Mouse (Mus musculus) CD4-positive helper T cell, adult 2 months (primary cell): Measurements from ENCODE around the gene Kitl.

Experiments
- DNase-seq: peaks from one replicate; pipeline ENCODE4 v3.0.0-alpha.2; 2012; ENCODE audit warnings: low read depth, missing footprints, low spot score

Kitl gene

DNA sequence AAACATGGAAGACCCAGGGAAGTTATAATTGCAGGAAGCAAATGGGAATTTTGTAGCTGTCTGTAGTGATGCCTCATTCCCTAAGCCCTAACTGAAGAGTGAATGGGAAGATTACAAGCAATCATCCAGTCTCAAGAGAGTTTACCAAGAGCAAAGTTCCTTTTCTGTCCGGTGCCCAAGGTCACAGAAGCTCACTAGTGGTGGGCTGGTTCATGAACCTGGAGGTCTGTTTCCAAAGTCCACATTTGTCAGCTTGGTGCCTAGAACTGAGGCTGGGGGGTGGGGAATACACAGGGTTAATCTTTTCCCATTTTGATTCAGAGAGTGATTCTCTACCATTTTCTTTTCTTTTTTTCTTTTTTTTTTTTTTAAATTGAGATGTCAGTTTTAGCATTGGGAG lies 11.3 kb downstream of the Kitl start:
- DNase-seq = no peak

DNA sequence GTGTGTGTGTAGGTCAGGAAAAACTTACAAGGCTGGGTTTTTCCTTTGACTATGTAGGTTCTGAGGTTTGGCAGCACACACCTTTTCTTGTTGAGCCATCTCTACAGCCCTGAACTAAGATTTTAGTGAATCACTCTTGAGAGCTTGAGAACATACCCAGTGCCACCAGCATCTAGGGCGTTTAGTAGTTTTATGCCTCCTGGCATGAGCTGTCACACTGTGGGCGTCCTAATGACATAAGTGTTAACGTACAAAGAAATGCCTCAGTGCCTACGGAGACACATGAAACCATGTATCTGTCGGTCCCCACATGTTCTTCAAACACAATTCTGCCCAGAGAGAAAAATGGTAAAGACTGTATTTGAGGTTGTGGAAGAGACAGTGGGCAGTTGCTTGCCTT lies 15.0 kb downstream of the Kitl start:
- no peak for DNase-seq

DNA sequence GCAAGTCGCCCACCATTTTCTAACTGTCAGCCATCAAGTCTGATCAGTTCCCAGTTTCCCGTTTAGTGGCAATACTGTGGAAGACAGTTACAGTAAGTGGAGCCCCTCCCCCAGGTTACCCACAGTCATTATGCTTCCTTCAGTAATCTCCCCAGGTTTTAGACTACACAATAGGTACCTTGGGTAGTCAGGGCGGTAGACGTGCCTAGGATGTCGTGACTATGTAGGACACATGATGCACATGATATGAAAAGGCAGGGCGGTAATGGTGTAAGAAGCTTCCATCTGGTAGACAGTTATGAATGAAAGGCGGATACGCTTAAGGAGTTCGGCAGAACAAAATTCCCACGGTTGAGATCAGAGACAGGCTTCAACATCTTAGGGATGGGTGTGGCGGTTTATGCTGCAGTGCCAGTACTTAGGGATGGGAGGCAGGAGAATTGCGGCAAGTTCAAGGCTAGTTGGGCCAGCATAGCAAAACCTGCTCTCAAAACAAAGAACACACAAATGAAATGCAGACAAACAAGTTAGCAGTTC lies 15.6 kb downstream of the Kitl start:
- no peak for DNase-seq

DNA sequence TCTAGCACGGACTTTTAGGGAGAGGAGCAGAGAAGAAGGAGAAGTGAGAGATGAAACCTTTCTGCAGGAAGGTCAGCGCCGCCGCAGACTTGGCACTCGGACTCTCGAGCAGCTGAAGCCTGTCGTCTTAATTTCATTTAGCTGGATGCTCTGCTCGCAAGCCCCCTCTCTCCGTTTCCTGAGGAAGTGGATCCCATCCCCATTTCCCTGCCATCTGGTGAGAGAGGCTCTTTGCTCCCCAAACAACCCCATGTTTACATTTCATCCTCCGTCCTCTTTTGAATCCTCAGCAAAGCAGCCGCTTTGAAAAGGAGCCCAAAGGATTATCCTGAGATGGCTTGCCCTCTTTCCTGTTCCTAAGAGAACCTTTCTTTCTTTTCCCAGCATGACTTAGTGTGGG lies 16.2 kb downstream of the Kitl start:
- DNase-seq = no peak

DNA sequence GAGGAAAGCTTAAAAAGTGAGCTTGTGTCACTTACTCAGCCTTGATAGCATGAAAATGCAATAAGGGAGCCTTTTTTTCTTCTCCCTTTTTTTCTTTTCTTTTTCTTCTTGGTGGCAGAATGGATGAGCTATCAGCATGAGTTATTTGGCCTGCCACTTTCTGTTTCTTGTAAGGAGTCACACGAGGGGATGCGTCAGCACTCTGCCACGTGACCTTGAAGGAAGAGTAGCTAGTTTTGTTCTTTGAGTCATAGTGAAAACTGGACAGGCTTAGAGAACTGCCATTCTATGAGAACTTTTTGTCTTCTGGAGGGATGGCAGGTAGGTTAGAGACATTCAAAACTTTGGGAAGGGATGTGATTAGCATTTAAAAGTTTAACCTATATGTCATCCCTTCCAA lies 17.1 kb downstream of the Kitl start:
- DNase-seq = peak; percentile 10

DNA sequence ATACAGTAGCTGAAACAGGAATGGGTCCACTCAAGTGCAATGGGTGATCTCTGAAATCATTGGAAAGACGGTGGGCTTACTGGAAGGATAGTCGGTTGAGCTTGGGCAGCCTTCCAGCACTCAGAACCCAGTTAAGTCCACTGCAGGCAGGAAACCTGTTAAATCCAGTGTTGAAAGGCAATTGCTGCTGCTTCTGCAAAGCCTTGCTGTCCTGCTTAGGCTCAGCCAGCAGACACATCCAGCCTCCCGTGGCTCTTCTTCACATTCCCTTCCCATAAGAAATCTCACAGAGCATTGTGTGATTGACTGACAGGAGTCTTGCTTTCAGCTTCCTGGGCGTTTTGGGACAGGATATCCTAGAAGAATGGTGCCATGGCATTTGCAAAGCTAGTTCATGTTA lies 20.6 kb downstream of the Kitl start:
- no peak for DNase-seq

DNA sequence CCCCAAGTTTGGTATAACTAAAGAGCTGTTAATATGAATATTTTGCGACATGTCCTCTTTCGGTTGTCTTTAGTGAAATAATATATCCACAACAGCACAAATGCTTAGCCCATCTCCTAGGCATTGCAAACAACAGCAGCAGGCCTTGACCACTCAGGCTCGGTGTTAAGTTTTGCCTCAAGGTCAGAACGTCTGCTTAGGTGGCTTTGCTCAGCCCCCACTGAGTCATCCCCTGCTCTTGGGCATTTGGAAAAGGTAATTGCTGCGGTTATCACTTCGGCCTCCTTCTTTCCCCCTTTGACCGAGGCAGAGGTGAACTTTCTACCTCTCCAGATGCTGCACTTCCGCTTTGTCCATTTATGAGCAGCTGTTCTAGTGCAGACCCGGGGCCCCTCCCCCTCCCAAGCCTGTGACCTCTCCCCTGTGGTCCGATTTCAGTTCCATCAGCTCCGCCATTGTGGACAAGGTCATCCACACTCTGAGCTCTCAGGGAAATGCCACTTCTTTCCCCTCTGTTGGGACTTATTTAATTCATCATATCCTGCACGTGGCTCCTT lies 23.0 kb downstream of the Kitl start:
- no peak for DNase-seq

DNA sequence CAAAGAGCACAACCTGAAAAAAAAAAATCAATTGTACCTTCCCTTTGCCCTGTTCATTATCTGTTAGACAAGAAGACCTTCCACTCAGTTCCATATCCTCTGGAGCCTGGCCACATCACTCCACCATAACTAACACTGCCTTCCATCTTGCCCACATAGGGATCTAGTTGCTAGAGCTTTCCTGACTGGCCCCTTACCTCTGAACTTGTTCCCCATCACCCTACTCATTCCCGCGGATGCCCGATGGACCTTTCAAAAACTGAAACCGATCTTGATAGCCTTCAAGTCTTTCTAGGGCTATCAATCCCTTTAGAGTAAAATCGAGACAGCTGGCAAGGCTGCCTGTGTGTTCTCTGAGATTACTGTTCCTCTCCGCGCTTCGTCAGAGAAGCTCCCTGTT lies 23.6 kb downstream of the Kitl start:
- no peak for DNase-seq

DNA sequence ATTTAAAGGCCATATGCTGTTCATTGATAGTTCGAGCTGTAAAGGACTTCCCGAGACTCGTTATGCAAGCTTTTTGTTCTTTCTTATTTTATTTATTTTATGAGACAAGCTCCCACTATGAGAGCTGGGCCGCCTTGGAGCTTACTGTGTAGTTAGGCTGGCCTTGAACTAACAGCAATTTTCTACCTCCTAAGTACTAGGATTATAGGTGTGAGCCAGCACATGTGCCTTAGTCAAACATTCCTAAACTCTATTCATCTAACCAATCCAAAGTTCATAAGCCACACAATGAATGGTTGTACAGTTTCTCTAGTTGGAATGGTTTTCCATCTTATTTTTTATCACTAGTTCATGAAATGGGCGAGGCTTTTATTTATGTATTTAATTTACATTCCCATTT lies 28.3 kb downstream of the Kitl start:
- no peak for DNase-seq

DNA sequence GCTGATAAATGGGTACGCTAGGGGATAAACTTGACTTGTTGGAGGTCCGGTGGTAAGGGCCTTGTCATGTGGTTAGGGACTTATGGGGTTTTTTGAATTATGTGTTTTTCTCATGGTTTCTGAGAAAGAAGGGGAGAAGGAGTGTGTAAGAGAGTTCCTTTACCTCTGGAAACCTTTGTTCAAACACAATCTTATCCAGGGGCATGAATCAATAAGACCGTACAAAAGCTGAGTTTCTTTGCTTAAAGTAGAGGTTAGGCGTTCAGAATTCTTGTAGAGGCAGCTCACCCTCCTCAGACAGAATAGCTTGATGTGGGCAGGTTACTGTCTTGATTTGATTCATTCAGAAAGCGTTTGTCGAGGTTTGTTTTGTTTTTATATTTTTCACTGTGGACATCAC lies 28.7 kb downstream of the Kitl start:
- DNase-seq = no peak

DNA sequence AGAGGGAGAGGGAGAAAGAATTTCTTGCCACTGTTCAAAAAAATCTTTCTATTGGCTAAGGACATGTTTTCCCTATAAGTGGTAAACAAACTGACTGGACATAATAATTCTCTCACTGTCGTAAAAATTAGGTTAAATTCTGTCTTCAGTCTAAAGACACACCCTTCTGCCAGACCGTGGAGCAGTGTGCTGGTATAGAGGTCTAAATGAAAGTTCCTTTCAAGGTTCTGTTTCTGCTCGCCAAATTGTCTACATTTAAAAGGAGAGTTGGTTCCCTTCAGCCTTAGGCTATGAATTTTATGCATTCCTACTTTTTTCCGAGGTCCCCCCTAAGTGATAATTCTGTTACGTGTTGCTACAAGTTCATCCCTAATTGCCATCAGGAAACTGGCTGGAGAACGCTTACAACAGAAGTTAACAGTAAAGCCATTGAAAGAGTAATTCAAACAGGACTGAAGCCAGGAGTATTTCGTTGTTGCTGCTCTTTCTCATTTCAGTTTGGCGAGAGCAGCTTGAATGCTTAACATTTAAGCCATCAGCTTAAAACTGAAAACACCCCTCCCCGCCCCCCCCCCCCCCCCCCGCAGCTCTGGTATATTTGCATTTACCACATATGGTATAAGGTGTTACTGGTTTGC lies 35.8 kb downstream of the Kitl start:
- no peak for DNase-seq

DNA sequence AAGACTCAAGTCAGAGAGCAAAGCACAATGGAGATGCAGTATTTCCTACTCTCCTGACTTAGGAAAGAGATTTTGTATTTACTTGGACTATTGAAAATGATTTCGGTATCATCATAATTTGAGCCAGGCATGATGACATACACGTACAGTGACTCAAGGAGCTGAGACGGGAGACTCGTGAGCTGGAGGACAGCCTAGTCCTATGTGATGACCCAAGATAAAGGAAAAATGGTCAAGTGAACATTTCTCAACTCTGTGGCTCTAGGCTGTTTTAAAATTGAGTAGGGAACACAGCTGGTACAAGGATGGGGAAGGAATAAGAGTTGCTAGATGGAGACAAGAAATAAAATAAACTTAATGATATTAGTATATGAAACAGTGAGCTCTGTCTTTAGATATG lies 37.0 kb downstream of the Kitl start:
- DNase-seq = no peak

DNA sequence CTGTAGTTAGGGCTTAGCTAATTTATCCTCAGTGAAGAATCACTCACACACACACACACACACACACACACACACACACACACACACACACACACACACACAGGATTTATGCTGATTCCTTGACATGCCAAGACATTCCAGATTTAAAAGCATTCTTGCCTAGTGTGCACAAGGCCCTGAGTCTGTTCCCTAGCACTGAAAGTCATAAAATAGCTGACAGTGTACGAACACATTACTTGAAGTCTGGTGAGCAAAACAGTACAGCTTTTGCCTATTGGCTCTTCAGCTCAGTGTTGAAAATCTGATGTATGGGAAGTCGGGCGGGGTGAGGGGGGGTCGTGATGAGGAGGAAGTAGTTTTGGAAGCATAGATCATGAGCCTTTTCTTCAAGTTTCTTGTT lies 37.5 kb downstream of the Kitl start:
- DNase-seq = no peak

DNA sequence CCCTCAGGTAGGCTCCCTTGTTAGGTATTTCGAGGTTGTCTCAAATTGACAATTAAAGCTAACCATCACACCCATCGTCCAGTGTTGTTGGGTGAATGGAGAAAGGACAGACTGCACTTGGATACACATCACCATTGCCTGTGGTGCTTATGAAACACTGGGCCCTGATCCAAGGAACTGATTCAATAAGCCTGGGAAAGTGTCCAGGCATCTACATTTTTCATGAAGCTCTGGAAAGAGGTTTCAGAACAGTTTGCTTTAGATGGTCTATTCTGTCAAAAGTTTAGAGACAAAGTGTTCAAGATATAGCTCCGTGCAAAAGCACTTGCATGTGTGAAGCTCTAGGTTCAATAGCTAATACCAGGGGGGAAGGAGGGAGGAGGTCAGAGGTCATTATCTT lies 38.6 kb downstream of the Kitl start:
- DNase-seq = no peak

DNA sequence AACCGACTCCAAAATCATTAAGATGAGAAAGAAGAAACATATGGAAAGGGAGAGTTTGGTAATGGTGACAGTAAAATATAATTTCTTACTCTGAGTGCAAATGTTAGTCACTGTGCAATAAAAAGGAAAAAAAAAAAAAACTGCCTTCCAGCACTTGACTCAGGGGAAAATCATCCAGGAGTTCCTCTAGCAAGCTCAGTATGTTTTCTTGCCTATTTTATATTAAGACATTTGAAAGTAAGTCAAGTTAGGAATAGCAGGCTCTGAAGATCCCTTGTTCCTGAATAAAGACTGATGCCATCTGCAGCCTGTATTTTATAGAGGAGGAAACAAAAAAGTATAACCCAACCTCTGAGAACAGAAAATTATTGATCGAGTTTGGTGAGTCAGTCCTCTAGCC lies 39.7 kb downstream of the Kitl start:
- no peak for DNase-seq

DNA sequence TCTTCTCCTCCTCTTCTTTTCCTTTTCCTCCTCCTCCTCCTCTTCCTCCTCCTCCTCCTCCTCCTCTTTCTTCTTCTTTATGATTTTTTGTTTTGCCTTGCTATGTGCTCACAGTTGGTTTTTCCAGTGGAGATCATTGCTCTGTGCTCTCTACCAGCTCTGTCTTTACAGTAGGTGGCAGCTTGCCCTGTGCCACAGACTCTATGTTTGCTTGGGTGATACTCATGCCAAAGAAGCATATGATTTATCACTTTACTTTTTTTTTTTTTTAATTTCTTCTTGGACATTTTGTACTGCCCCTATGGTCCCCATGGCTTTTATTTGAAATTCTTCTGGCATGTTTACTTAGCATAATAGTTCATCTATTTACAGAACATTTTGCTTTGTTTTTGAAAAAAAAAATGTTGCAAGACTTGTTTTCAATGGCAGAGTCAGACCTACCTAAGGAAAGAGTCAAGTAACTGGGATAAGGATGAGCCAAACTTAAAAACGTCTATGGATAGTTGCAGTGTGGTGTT lies 41.7 kb downstream of the Kitl start:
- DNase-seq = no peak

DNA sequence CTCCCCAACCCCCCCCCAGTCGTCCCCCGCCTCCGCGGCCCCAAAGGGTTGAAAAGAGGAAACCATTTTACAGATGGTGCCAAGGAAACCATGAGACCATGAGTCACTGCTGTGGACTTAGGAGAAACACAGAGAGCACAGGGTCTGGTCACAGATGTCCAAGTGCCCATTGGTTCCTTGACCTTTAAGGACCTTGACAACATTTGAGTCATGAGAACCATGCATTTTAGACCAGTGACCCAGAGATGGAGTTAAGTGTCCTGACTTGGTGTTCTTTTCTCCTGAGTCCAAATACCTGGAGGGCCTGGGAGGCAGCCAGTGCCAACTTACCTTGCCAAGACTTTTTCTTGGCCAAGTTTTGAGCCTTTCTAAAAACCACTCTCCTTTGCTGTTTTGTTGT lies 43.9 kb downstream of the Kitl start:
- DNase-seq = no peak

DNA sequence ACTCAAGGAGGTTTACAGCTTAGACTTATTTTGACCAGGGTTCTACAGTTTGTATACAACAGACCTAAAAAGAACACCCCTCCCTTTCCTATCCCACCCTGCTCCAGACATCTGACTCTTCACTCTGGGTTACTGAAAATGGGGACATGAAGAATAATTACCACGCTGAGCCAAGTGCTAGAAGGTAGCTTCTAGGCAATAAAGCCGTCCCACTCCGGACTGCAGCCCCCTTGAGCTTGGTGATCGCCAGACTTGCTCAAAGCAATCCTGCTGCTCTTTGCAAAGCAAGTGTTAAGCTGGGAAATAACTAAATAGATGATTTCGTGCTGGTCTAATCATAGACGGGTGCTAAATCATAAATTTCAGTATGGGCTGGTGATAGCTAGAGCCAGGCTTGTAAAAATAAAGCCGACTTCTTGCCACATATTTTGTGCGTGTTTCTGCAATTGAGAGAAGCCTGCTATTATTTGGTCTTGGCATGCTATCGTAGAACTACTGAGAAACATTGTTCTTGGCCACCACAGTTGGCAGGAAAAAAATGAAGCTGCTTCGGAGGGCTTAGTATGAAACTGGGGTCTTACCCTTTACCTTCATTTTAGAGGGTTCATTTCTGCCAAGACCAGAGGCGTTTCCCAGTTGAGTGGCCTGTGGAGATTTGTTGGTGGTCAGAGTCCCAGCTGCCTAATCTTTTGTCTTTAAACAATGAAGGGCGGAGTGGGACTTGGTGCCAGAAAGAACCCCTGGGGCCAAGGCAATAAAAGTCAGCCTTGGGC lies 50.3 kb downstream of the Kitl start:
- no peak for DNase-seq

DNA sequence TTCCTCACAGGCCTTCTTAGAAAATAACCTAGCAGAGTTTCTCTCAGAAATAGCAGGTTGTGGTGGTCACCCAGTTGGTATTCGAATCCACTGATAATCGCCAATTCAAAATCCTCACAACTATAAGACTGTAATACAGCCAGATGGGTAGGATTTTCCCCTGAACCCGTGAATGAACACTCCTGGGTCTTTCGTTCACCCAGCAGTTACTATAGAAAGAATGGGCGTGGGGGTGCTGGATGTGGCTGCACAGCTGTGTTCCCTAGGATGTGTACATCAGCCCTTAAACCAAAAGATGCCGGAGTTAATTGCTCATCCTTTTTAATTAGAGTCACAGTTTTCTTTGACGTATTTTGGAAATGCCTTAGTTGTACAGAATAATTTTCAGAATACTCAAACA lies 50.9 kb downstream of the Kitl start:
- no peak for DNase-seq

DNA sequence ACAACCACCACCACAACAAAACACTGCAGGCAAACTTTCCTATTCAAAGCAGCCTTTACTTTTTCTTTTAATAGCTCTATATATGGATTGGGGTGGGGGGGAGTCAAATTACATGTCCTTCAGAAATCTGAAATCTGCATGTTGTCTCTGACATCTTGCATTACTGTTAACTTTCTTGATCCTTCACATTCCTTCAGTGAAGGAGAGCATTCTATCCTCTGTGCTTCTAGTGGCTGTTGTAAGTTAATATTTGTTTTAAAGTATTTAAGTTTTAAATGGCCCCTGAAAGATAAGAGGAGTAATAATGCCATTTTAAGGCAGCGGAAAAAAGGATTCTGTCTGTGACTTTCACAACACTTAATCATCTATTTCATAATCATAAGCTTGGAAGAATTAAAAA lies 57.2 kb downstream of the Kitl start:
- DNase-seq = no peak

DNA sequence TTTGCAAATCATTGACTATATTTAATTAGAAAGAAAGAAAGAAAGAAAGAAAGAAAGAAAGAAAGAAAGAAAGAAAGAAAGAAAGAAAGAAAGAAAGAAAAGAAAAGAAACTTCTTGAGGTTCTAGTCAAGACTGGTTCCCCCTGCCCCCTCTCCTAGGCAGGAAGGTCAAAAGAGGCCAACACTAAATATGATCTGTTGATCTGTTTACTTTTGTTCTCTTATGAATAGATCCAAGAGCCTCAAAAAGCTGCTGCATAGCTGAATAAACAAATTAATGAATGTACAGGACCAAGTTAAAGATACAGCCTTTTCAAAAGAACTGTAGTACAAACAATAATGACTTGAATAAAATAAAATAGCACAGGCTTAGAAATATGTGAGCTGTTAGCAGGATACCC lies 57.7 kb downstream of the Kitl start:
- no peak for DNase-seq

DNA sequence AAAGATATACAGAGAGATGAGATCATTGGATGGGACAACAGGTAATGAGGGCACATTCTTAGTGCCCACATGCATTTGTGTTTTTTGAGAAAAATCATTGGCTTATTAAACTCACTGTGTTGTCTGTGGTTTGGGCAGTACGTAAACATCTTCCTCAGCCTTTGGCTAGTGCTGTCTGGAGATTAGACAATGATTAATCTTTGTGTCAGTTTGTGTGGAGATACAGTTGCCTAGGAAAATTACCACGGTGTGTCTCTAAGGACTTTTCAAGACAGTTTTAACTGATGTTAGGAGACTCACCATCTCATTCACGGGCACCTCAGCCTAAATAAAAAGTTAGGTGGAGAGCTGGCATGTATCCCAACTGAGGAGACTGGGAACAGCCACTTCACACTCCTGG lies 85.7 kb downstream of the Kitl start:
- DNase-seq = no peak

DNA sequence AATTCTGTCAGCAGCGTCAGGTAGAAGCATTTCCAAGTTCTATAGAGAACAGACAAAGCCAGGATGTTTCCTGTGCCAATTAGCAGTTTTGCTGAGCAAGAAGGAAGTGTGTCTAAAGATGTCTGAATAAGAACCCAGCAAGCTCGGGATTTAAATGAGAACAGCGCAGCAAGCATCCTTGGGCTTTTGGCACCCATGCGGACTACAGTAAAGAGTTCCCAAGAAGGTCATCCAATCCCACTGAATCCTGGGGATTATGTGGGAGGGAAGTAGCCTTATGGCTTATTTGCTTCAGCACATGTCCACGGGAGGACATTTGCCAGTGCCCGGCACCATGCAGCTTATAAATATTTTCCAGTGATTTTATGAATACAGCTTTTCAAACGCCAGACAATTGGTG lies 95.8 kb downstream of the Kitl start:
- DNase-seq = no peak
